Mouse (Mus musculus): Measurements from ENCODE around the gene Crtam. TPM values are rescaled to one million over a fixed set of nuclear protein-coding genes. Genes with fewer than 3 reads are reported as not detected.

The Crtam gene
- total RNA-seq, 2 experiments from 2014 or later = 3.1 TPM; not detected in 1

GRCm38 (mm10) chr9:40927351-40927980, 77.0 kb downstream of the Crtam start:
- no peak for ATAC-seq (replicated peaks; ENCODE audit: low FRiP score, low TSS enrichment, poor library complexity, severe bottlenecking)

Other genes with a start within 250 kb of the Crtam start
- gene Hspa8, start 203.6 kb downstream of the Crtam start, total RNA-seq (2014; fragmentation: Nextera tagmentation) = 3,454 and 3,626 TPM in 2 replicates
- gene Hspa8, start 203.6 kb downstream of the Crtam start, total RNA-seq (2017) = 5,878 and 7,940 TPM in 2 replicates
- not detected in 2 replicates for gene Bsx, start 130.5 kb downstream of the Crtam start, total RNA-seq (2014; fragmentation: Nextera tagmentation)
- gene Bsx, start 130.5 kb downstream of the Crtam start, total RNA-seq (2017) = not detected in 2 replicates
- gene Jhy, start 40.5 kb downstream of the Crtam start, total RNA-seq (2014; fragmentation: Nextera tagmentation) = not detected in 2 replicates
- not detected in 2 replicates for gene Jhy, start 40.5 kb downstream of the Crtam start, total RNA-seq (2017)
- 5.6 and 13.3 TPM in 2 replicates for gene Ubash3b, start 157.1 kb upstream of the Crtam start, total RNA-seq (2014; fragmentation: Nextera tagmentation)
- gene Ubash3b, start 157.1 kb upstream of the Crtam start, total RNA-seq (2017) = 3.7 and 4.0 TPM in 2 replicates

Measured in megakaryocyte-erythroid progenitor cell, adult 5-6 weeks (primary cell).